Mouse (Mus musculus) granulocyte monocyte progenitor cell, adult 5-6 weeks (primary cell): ENCODE measurements around the gene Hs6st3. TPM values are rescaled to one million over a fixed set of nuclear protein-coding genes. Genes with fewer than 3 reads are reported as not detected.
A peak's percentile ranks its signal among the peaks of the same experiment; 100 is the strongest.

Experiments
- ATAC-seq: replicated peaks from 2 replicates; pipeline ENCODE4 v1.8.0; 2016; ENCODE audit warnings: mild to moderate bottlenecking, moderate TSS enrichment, inconsistent platforms; ENCODE audit not compliant: poor library complexity, severe bottlenecking
- total RNA-seq, 2 experiments: library from RNA; stranded (forward) in 1 of 2; stranded (reverse) in 1 of 2; fragments of 200-712, 200-1000 nt in 1 of 2; fragments of >200 nt in 1 of 2; fragmentation: Nextera tagmentation in 1 of 2; gene quantifications; 2 replicates each; pipeline ENCODE4 v1.2.3; 2014 to 2017

The Hs6st3 gene
- total RNA-seq, 2 experiments from 2014 or later, result not detected

- ATAC-seq, result no peak
Measured at GRCm38 (mm10) chr14:119604327-119604726, 466.2 kb downstream of the Hs6st3 start.

GRCm38 (mm10) chr14:119612793-119613192 is 474.7 kb downstream of the Hs6st3 start:
- ATAC-seq, result no peak

- no peak for ATAC-seq
Measured at GRCm38 (mm10) chr14:119629127-119629526, 491.0 kb downstream of the Hs6st3 start.

GRCm38 (mm10) chr14:119633090-119633489 is 494.9 kb downstream of the Hs6st3 start:
- no peak for ATAC-seq

- ATAC-seq, result no peak
Measured at GRCm38 (mm10) chr14:119633626-119634025, 495.5 kb downstream of the Hs6st3 start.

GRCm38 (mm10) chr14:119642874-119643273 is 504.7 kb downstream of the Hs6st3 start:
- ATAC-seq, result peak; percentile 72

- peak; percentile 63 for ATAC-seq
Measured at GRCm38 (mm10) chr14:119643840-119644239, 505.7 kb downstream of the Hs6st3 start.

GRCm38 (mm10) chr14:119656936-119657335 is 518.8 kb downstream of the Hs6st3 start:
- ATAC-seq, result no peak

- ATAC-seq, result no peak
Measured at GRCm38 (mm10) chr14:119665741-119666141, 527.6 kb downstream of the Hs6st3 start.

GRCm38 (mm10) chr14:119667421-119667820 is 529.3 kb downstream of the Hs6st3 start:
- ATAC-seq, result peak; percentile 85

- ATAC-seq, result no peak
Measured at GRCm38 (mm10) chr14:119670836-119671587, 532.9 kb downstream of the Hs6st3 start.

GRCm38 (mm10) chr14:119678574-119678973 is 540.4 kb downstream of the Hs6st3 start:
- ATAC-seq, result no peak

GRCm38 (mm10) chr14:119680052-119680451 is 541.9 kb downstream of the Hs6st3 start:
- ATAC-seq, result no peak

- no peak for ATAC-seq
Measured at GRCm38 (mm10) chr14:119687885-119688284, 549.7 kb downstream of the Hs6st3 start.

GRCm38 (mm10) chr14:119699982-119700381 is 561.8 kb downstream of the Hs6st3 start:
- ATAC-seq, result no peak

- no peak for ATAC-seq
Measured at GRCm38 (mm10) chr14:119714712-119715111, 576.6 kb downstream of the Hs6st3 start.

- no peak for ATAC-seq
Measured at GRCm38 (mm10) chr14:119717323-119717722, 579.2 kb downstream of the Hs6st3 start.

- ATAC-seq, result no peak
Measured at GRCm38 (mm10) chr14:119725102-119725501, 587.0 kb downstream of the Hs6st3 start.

GRCm38 (mm10) chr14:119731436-119732080 is 593.4 kb downstream of the Hs6st3 start:
- ATAC-seq, result no peak

GRCm38 (mm10) chr14:119732219-119732618 is 594.1 kb downstream of the Hs6st3 start:
- no peak for ATAC-seq

- peak; percentile 53; the same call in 1 of the 2 replicates for ATAC-seq
Measured at GRCm38 (mm10) chr14:119737408-119737961, 599.3 kb downstream of the Hs6st3 start.
